Mouse (Mus musculus) CD8-positive naive resting alpha-beta T cell, adult 2 months (primary cell): ENCODE results near the gene Acin1.
A peak's percentile ranks its signal among the peaks of the same experiment; 100 is the strongest.

Experiments used
- DNase-seq, 2 experiments: peaks; one replicate each; pipeline ENCODE4 v3.0.0; 2022; ENCODE audit warnings: low read depth in 2 of 2, low spot score in 2 of 2

Gene Acin1

DNA sequence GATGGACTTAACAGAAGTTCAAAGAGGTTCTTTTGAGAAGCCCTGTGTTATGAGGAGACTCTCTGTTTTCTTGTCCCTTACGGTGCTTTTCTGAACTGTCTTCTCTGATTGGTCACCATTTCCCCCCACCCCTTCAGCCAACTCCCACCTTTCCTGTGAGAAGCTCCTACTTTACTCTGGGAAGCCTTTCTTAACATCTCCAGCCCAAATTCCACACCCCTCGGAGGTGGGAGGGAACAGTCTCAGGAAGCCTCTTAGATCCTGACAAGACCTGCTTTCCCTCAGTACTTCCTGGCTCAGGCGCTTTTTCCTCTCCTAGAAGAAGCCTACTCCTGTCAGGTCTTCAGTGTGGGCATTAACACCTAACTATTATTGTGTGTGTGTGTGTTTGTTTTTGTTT lies 12.9 kb upstream of the Acin1 start:
- DNase-seq = no peak

DNA sequence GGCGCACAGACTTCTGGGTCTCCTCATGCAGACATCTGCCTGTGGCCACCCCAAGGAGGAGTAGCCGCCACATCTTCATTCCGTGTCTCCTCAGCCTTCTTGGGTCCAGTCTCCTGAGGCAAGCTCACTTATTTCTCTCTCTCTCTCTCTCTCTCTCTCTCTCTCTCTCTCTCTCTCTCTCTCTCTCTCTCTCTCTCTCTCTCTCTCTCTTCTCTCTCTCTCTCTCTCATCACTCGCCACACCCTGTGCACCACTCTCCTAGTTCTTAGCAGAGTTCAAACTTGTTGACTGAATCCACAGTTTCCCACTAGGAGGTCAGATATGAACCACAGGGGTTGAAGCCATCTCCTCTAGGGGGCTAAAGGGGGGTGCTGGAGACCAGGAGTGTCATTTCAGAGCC lies 12.0 kb upstream of the Acin1 start, which contains the start of gene Gm29776:
Gene Gm29776, minus strand, starts transcription at position 101 of the 400 bp plus-strand sequence.
- DNase-seq = no peak

DNA sequence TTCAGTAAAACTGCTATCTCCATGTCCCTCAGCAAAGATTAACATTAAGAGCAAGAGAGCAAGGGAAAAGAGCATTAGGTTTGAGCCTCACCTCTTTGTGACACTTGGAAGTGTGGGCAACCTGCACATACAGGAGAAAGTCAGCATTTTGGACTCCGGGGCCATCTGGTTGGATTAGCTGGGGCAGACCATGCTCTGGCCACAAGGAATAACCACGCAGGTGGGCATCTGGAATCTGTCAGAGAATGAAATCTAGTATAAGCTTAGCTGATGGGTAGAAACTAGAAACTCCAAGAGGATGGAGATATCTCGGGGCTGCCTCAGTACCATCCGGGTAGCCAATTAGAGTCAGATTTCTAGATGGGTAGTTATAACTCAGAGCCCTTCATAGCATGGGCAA lies 10.0 kb upstream of the Acin1 start:
- DNase-seq = no peak

DNA sequence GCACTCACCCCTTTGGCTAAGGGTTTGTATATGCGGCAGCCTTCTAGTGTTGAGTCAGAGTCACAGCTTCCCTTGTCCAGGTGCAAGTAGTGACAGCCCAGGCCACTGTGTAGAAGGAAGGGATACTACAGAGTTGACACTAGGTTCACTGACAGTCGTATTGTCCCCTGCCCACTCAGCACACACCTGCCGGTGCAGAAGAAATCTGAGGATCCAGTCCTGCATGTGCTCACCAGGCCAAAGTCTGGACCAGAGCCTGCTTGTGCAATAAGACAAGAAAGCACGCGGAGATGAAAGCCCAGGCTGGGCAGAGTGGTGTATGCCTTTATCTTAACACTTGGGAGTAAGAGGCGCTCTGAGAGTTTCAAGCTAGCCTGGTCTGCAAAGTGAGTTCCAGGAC lies 8.3 kb upstream of the Acin1 start:
- no peak for DNase-seq

DNA sequence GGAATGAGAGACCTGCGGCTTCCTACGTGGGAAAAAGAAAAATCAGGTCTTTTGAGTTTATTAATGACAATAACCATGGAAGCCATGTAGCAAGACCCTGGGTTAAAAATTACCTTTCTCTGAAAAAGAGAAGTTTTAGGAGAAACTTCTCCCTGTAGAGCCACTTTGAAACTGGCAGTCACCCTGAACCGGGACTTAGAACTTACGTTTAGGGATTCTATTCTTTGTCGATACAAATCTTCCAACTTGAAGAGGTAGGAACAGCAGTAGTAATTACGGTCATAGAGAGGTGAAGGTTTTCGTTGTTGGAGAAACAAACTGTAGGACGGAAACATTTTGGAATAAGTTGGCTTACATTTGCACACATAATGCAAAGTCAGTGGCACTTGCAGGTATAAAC lies 520 bp upstream of the Acin1 start:
- DNase-seq = no peak

DNA sequence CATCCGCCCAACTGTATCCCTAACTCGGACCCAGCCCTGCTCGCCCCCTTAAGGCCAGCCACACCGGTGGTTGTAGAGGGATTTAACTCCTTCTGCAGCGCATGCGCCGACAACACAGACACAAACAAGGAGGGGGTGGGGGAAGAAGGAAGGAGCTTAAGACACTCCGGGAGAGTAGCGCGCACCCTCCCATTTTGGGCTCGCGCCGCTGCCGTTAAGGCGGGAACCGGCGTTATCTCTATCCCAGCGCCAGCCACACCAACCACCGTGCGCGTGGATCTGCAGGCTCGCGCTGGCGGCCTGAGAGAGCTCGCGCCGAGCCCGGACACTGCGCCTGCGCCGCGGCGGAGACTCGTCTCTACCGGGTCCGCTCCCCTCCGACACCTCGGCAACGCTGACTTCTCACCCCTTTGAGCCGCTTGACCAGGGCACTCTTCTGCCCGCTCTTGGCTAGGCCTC lies 639 bp downstream of the Acin1 start, which contains the start of gene 1700123O20Rik:
Gene 1700123O20Rik, plus strand, starts transcription at position 154 of the 459 bp plus-strand sequence.
- no peak for DNase-seq

DNA sequence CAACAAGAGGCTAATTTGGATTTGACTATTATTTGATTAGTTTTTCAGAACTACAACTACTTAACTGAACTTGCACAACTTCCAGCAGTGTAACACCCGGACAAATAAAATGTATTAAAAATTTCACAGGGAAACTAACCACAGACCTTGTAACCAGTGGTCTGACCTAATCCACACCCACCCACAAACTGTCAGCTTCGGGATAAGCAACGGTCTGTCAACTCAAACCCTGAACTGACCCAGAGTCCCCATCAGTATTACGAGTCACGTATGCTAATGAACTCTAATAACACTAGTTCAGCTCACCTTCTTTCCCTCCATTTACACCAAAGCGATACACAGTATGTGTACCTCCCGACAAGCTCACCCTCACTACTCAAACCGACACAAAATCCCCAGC lies 1.3 kb downstream of the Acin1 start:
- DNase-seq = no peak

DNA sequence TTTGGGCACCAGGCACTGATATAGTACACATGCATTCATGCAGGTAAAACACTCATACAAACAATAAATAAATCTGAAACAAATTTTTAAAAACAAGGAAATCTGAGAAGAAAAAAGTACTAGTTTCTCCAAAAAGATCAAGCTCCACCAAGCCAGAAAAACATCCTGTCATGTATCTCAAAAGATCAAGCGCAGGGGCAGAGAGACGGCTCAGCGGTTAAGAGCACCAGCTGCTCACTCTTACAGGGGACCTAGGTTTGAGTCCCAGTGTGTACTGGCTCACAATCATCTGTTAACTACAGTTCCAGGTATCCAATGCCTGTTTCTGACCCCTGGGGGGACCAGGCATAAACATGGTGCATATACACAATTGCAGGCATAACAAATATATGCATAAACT lies 4.3 kb downstream of the Acin1 start:
- peak in 1 of 2 experiments; percentile 25 for DNase-seq

DNA sequence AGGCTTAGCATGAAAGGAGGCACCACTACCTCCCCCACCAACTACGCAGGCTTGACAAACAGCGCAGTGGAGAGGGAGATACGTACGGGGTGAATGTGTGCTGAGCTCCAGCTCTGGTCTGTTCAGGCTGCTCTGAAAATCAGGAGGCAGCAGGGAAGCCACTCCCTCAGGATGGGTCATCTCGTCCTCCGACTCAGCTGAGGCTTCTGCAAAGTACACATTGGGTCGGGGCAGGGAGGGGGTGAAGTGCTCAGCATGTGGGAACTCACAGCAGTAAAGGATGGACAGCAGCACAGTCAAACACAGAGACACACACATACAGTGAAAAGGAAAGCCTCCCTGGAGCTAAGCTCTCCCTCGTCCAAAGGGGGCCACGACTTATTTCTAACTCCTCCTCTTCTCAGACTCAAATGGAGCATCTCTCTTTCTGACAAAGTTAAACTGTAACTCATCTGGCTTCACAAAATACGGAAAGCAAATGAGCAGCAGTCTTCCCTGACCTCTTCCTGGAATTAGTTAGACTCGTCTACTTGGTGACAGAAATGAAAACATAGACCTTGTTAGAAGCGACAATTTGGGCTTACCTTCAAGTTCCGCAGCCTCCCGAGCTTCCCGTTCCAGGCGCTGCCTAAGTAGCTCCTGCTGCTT lies 8.0 kb downstream of the Acin1 start:
- DNase-seq = no peak

DNA sequence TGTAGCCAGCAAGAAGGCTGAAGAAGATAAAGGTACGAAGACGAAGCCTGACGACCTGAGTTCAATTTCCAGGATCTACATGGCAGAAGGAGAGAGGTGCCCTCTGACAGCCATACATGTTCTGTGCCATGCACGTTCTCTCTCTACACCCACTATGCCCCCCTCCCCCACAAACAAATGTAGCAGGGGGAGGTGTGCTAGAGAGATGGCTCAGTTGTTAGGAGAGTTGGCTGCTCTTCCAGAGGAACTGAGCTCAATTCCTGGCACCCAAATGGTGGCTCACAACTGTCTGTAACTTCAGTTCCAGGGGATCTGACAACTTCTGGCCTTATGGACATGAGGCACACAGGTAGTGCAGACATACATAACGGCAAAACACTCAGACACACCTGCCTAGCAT lies 10.4 kb downstream of the Acin1 start:
- DNase-seq = no peak

DNA sequence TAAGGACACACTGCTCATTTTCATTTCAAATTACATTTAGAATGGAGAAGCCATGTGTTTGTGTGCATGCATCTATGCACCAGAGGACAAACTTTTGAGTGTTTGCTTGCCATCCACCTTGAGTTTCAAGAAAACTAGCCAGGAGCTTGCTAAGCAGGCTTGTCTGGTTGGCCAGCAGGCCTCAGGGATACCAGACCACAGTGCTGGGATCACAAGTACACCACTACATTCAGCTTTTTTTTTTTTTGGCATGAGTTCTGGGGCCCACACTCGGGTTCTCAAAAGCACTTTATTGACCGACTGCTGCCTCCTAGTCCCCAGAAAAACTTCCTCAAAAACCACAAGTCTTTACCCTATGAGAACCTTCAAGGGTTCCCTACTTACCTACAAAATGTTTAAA lies 12.4 kb downstream of the Acin1 start:
- no peak for DNase-seq

DNA sequence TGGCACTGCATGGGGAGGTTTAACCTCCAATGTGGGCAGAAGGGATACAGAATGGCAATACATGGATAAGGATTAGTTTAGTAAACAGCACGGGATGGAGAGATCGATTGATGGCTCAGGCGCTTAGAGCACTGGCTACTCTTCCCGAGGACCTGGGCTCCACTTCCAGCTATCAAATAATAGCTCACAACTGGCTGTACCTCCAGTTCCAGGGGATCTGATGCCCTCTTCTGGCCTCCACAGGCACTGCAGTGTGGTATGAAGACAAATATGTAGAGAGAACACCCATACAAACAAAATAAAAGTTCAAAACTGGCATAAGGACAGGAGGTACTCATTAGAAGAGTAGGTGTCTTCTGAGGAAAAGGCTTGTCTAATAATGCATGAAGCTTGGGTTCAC lies 17.4 kb downstream of the Acin1 start:
- DNase-seq = peak; percentile 35 to 61

DNA sequence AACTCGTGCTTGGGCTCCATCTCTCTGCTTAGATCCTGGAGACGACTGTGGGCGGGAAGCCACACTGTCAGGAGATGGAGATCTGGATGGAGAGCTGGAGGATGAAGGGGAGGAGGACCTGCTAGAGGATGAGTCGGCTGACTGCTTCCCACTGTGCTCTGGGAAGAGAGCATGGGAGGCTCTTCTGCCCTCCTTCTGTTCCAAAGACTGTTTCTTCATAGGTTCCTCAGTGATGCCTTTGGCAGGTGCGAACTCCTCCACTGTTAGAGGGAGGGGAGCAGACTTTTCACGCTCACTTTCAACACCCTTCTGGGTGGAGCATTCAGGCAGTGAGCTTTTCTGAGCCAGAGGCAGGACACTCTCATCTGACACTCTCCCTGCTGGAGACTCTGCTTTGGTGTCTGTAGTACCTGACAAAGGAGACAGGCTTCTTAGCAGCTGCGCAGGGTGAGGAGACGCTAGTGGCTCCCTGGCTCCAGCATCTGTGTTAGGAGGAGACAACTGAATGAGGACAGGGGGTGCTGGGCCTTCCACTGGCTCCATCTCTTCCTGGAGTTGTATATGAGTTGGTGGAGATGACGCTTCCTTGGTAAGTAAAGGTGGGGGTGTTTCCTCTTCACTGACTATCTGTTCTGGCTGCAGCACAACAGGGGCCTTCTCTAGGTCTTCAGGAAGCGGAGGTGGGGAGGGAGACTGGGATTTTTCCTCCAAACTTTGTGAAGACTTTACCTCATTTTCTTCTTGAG lies 22.1 kb downstream of the Acin1 start:
- no peak for DNase-seq

DNA sequence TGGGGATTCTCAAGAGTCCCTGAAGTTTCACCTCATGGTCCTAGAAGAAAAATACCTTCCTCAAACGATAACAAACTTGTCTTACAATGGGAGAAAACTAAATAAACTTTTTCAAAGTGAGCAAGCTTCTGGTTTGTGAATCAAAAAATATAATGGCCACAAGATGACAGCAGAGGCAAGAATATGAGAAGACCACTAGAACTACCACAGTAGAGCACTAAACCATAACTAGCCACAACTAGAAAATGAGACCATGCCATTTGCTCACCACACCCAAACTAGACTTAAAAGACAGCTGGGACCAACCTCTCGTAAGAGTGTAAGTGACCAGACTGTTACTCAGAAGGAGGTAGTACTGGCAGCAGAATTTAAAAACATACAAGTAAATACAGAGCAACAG lies 26.7 kb downstream of the Acin1 start:
- DNase-seq = peak in 1 of 2 experiments; percentile 35

DNA sequence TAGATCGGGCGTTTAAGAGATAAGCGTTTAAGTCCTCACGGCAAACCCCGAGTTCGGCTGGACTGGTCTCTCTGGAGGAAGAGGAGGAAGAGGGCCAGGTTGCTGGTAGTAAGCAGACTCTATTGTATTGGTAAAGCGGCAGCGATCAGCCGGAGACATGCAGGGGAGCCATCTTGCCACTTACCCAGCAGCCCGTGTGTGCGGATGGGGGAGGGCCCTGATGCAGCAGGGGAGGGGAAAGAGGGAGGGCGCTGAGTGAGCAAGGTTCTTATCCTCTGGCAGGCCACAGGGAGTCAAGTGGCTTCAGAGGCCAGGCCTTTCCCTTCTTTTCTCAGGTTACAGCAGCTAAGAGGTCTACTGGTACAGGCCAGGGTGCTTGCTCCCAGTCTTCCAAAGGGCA lies 33.2 kb downstream of the Acin1 start:
- peak; percentile 68 to 71 for DNase-seq

DNA sequence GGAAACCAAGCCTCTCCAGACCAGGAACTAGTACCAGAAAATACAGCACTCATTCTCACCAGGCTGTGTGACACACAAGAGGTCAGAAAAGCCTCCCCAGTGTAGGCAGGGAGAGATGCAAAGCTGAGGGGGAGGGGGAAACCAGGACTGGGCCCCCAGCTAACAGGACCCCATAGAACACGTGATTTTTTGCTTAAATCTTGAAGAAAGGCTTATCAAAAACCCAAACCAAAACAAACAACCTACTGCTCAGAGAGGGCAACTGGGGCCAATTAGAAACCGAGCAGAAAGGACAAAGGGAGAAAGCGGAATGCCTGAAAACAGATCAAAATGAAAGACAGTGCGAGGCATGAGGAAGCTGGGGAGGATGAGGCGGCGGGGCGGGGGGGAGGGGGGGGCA lies 33.9 kb downstream of the Acin1 start:
- no peak for DNase-seq

DNA sequence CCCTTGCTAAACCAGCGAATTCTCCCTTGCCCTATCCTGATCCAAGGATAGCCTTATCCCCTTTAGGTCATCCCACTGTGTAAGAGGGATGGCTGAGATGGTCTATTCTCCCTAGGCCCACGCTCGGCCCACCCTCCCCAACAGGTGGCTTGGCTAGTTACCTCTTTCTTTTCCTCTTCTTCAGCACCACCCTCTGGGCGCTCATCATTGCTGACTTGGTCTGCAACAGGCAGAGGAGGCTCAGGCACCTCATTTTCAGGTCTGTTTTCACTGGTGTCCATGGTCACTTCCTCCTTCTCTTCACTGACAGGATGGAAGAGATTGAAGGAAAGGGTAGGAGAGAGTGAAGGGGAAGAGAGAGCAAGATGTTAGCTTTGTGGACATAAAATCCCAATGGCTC lies 35.2 kb downstream of the Acin1 start:
- DNase-seq = no peak

DNA sequence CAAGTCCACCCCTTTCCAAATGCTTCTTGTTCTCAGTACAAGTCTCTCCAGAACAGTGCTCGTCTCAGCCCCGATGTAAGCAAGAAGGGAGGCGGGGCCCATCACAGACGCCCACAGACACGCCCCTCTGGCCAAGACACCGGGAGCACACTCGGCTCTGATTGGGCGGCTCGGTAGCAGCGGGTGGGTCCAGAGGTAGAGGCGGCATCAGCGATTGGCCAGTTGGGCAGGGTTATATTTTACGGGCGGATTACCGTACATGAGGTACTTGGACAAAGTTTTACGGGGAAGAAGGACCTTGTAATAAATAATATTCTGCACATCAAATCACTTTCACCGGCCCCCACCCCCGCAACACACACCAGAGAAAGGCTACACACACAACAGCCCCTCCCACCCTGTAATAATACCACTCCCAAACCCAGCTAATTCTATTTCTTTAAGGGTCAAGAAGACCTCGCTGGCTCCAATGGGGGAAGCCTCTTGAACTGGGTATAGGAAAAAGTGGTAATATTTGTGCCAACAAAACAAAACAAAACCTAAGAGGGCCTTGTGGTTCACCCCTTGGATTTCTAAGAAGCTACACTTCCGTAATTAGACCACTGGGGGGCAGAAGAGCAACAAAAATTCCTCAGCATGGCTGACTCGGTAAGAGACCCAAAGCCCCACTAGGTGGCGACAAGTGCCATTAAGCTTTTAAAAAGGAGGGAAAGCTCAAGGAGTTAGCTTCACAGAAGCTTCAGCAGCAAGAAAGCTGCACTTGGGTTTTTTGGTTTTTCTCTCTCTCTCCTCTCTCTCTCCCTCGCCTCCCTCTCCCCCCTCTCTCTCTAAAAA lies 35.9 kb downstream of the Acin1 start:
- peak; percentile 80 to 92 for DNase-seq

DNA sequence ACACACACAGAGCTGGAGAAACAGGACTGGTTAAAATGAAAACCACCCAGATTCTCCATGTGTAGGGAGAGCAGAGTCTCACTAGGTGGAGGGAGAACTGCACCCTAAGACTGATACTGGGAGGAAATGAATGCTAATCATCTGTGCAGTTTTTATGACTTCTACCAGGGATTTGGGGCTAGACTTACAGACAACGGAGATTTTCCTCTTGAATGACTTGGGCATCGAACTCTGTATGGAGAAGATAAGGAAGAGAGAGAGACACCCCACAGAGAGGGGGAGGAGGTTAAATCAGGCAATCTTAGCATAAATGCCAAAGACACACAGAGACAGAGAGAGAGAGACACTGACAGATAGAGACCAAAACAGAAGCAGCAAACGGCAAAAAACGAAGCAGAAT lies 38.8 kb downstream of the Acin1 start:
- DNase-seq = no peak

DNA sequence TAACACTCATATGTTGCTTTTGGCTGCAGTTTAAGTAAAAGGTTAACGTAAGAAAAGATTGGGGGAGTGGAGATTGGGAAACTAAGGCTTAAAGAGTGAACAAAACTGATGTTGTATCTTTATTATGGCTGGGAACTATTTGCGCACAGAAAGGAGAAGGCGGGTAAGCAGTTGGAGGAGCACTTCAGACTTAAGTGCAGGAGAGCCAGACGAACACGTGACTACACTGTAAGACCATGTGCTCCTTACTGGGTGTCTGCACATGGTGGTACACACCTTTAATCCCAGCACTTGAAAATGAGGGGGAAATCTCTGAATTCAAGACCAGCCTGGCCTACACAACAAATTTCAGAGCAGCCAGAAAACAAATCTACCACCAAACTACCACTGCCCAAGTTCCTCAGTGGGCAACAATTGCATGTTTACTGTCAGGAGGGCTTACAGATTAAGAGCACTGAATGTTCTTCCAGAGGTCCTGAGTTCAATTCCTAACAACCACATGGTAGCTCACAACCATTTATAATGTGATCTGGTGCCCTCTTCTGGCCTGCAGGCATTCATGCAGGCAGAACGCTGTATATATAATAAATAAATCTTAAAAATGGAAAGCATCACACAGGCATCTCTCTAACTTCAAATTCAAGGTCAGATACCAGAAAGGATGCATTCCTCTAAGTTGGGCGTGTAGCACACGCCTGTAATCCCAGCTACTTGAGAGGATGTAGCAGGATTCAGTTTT lies 39.7 kb downstream of the Acin1 start:
- no peak for DNase-seq

DNA sequence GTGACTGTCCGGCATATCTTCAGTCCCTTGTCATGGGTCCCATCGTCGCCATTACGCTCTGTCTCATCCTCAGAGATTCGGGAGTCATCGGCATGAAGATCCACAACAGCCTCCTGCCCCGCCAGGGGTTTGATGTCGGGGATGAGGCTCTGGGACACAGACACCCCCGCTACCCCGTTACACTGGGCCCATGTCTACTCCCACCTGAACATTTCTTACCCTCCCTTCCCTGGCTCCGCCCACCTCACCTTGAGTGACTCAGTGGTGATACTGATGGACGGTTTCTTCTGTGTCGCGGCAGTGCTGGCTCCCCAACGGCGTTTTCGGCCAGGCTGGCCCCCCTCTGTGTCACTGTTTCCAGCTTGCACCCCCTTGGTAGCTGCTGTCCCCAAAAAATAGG lies 40.3 kb downstream of the Acin1 start:
- no peak for DNase-seq
